ENCODE assay signal across 23 mouse cellular contexts in the genomic region with DNA sequence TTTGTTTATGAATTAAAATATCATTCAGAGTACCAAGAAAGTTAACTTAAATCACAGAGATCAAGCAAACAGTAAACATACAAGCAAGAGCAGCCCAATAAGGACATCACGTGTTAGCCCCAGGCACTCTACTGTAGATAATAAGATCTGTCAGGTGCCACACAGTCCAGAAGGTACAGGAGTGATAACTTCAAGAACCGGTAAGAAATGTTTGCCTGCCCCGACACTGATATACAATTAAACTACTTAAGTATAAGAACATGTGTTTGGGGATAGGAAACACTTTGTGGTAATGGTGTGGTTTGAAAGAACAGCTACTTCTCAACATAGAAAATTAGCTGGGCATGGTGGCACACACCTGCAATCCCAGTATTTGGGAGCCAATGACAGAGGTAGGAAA. TPM values are rescaled to one million over a fixed set of nuclear protein-coding genes. Genes with fewer than 3 reads are reported as not detected.
DNase-seq lines count a peak whose midpoint lies in the region; ATAC-seq lines count a peak whose summit lies in the region.
"Had no signal": no experiment of that assay in that cellular context is flagged by ENCODE, and none has a peak within 500 bp of the region (broad histone marks: within the 10 kb centered on the region; RNA-seq: fewer than 3 reads in every experiment).

No protein-coding gene starts in this region.

- no peak for DNase-seq in liver, embryonic 11.5 days (ENCODE audit: low spot score)
- peak; percentile 5 for DNase-seq in 416B (ENCODE audit: low read depth)
- no peak for DNase-seq in urinary bladder, adult 2 months (ENCODE audit: low spot score)
- no peak for DNase-seq in left cerebral cortex, postnatal 10 days (ENCODE audit: extremely low spot score in 1 of 2, low spot score in 2 of 2)
- DNase-seq: adrenal gland, adult 2 months; adrenal gland, postnatal 10 days; adrenal gland, postnatal 25 days; cerebellum, adult 11 months; cerebellum, adult 18-20 months; cerebellum, adult 8-10 months; cerebellum, adult 9-11 months; cerebellum, postnatal 36 days; embryo, embryonic 11 days had no signal

- no peak overlapping the region for H3K27ac ChIP-seq in liver, embryonic 12.5 days
- H3K27ac ChIP-seq in liver, embryonic 11.5 days (ENCODE audit: low read depth, low read length): no peak overlapping the region
- H3K27ac ChIP-seq: embryonic facial prominence, embryonic 13.5 days; embryonic facial prominence, embryonic 15.5 days; forebrain, embryonic 10.5 days; forebrain, embryonic 12.5 days had no signal

- ATAC-seq in liver, embryonic 12.5 days: 0 out of 2 replicates have a peak, but pooled peaks have one; percentile 37
- ATAC-seq in liver, embryonic 11.5 days (replicated peaks; ENCODE audit: low FRiP score): no peak; the same call in 1 of the 2 replicates
- peak; percentile 74 for ATAC-seq in megakaryocyte progenitor cell, adult 5-6 weeks (replicated peaks; ENCODE audit: poor library complexity)
- ATAC-seq: forebrain, embryonic 14.5 days; forebrain, embryonic 16.5 days had no signal

- H3K9me3 ChIP-seq in liver, embryonic 12.5 days (replicated peaks): no peaks in the 10 kb centered on the region
- H3K9me3 ChIP-seq in liver, embryonic 11.5 days (ENCODE audit: control insufficient read depth, low read length): no peaks in the 10 kb centered on the region
- H3K9me3 ChIP-seq: embryonic facial prominence, embryonic 13.5 days; embryonic facial prominence, embryonic 15.5 days; forebrain, embryonic 10.5 days; forebrain, embryonic 12.5 days had no signal

- H3K4me1 ChIP-seq in liver, embryonic 12.5 days: no peaks in the 10 kb centered on the region
- H3K4me1 ChIP-seq in liver, embryonic 11.5 days (replicated peaks; ENCODE audit: control insufficient read depth, insufficient read depth, low read length): no peaks in the 10 kb centered on the region
- H3K4me1 ChIP-seq: embryonic facial prominence, embryonic 13.5 days; embryonic facial prominence, embryonic 15.5 days had no signal

- no peak overlapping the region for H3K4me3 ChIP-seq in liver, embryonic 12.5 days
- H3K4me3 ChIP-seq in liver, embryonic 11.5 days (ENCODE audit: low read depth, low read length): no peak overlapping the region
- H3K4me3 ChIP-seq: embryonic facial prominence, embryonic 13.5 days; embryonic facial prominence, embryonic 15.5 days; erythroblast, embryonic 14.5 days; forebrain, embryonic 10.5 days; forebrain, embryonic 12.5 days had no signal

- 53% methylated on average over 3 of the region's 3 CpGs for WGBS in liver, embryonic 12.5 days (ENCODE audit: insufficient replicate concordance)
- 78% methylated on average over 3 of the region's 3 CpGs for WGBS in liver, embryonic 11.5 days

- no peak overlapping the region for H3K9ac ChIP-seq in liver, embryonic 12.5 days
- no peak overlapping the region for H3K9ac ChIP-seq in liver, embryonic 11.5 days (ENCODE audit: low read depth, low read length)
- H3K9ac ChIP-seq: embryonic facial prominence, embryonic 13.5 days; embryonic facial prominence, embryonic 15.5 days; forebrain, embryonic 12.5 days had no signal

- no peaks in the 10 kb centered on the region for H3K27me3 ChIP-seq in liver, embryonic 12.5 days (replicated peaks)
- no peaks in the 10 kb centered on the region for H3K27me3 ChIP-seq in liver, embryonic 11.5 days (replicated peaks; ENCODE audit: control insufficient read depth, insufficient read depth, low read length)
- H3K27me3 ChIP-seq: embryonic facial prominence, embryonic 13.5 days; embryonic facial prominence, embryonic 15.5 days; forebrain, embryonic 12.5 days had no signal

- intact Hi-C loops in left cerebral cortex, postnatal 10 days (cut with DNase I): no loop called here

- no peaks in the 10 kb centered on the region for H3K36me3 ChIP-seq in liver, embryonic 12.5 days
- H3K36me3 ChIP-seq in liver, embryonic 11.5 days (ENCODE audit: control insufficient read depth, insufficient read depth, low read length): no peaks in the 10 kb centered on the region
- H3K36me3 ChIP-seq: embryonic facial prominence, embryonic 15.5 days; forebrain, embryonic 12.5 days had no signal

- H3K4me2 ChIP-seq in liver, embryonic 12.5 days: no peak overlapping the region
- H3K4me2 ChIP-seq in liver, embryonic 11.5 days: no peak overlapping the region
- H3K4me2 ChIP-seq: embryonic facial prominence, embryonic 13.5 days; embryonic facial prominence, embryonic 15.5 days; forebrain, embryonic 12.5 days had no signal

RNA-seq across cellular contexts. Expression of a gene that starts 50.2 kb away (rescaled TPM):
- polyA plus RNA-seq in liver, embryonic 12.5 days (2016; fragmentation: Nextera tagmentation; extraction: Ambion mirVana): 2.2 and 2.6 TPM in 2 replicates
- polyA plus RNA-seq in liver, embryonic 11.5 days (2014; fragmentation: Nextera tagmentation; extraction: Ambion mirVana): 2.3 and 2.4 TPM in 2 replicates
- 8.2 and 8.8 TPM in 2 replicates for total RNA-seq in megakaryocyte progenitor cell, adult 5-6 weeks (2015)
- total RNA-seq in megakaryocyte progenitor cell, adult 5-6 weeks (2017): 12.8 and 14.3 TPM in 2 replicates
- polyA plus RNA-seq in urinary bladder, adult 2 months (2012; rRNA removed): 7.8 and 8.4 TPM in 2 replicates
- total RNA-seq in left cerebral cortex, postnatal 10 days (2021): 10 to 100 TPM; 13.5 to 14.5 TPM
- total RNA-seq: MEL had no signal
